Mouse (Mus musculus) midbrain, embryonic 12.5 days (tissue): Measurements from ENCODE around the gene Mcm2. TPM values are rescaled to one million over a fixed set of nuclear protein-coding genes. Genes with fewer than 3 reads are reported as not detected.
A peak's percentile ranks its signal among the peaks of the same experiment; 100 is the strongest.

Source experiments
- ATAC-seq: fragments of 200-750 bp; cut with Nextera tagmentation; 2 replicates; pipeline ENCODE4 v1.8.0; 2017; ENCODE audit warnings: low read depth, moderate TSS enrichment, moderate library complexity; ENCODE audit not compliant: low FRiP score
- H3K27ac ChIP-seq: fragments of 300-500 bp; sonication (generic); replicated peaks from 2 replicates; pipeline ENCODE4 v1.5.1; 2016; ENCODE audit warnings: mild to moderate bottlenecking
- H3K27me3 ChIP-seq: fragments of 300-500 bp; sonication (generic); 2 replicates; pipeline ENCODE4 v1.6.1; 2016; ENCODE audit warnings: mild to moderate bottlenecking
- H3K36me3 ChIP-seq: fragments of 300-500 bp; sonication (generic); 2 replicates; pipeline ENCODE4 v1.6.1; 2016
- H3K4me1 ChIP-seq: fragments of 300-500 bp; sonication (generic); 2 replicates; pipeline ENCODE4 v1.6.1; 2016
- H3K4me2 ChIP-seq: fragments of 300-500 bp; sonication (generic); replicated peaks from 2 replicates; pipeline ENCODE4 v1.6.1; 2016; ENCODE audit warnings: mild to moderate bottlenecking, moderate library complexity
- H3K4me3 ChIP-seq: fragments of 300-500 bp; sonication (generic); 2 replicates; pipeline ENCODE4 v1.5.1; 2016; ENCODE audit warnings: mild to moderate bottlenecking
- H3K9ac ChIP-seq: fragments of 300-500 bp; sonication (generic); replicated peaks from 2 replicates; pipeline ENCODE4 v1.6.1; 2016; ENCODE audit warnings: mild to moderate bottlenecking, moderate library complexity
- H3K9me3 ChIP-seq: fragments of 300-500 bp; sonication (generic); 2 replicates; pipeline ENCODE4 v1.6.1; 2016; ENCODE audit warnings: mild to moderate bottlenecking
- WGBS: fragments of 180-500 bp; shearing (Covaris S2); methylation state at CpG from one replicate; pipeline ENCODE4 v1.1.7; 2016; 5-methylcytosine and 5-hydroxymethylcytosine counted together
- polyA plus RNA-seq: library from polyadenylated mRNA; unstranded; fragments of >200 nt; fragmentation: Nextera tagmentation; extraction: Ambion mirVana; gene quantifications from 2 replicates; pipeline ENCODE4 v1.2.1, GENCODE M21; 2016

Mcm2 gene
- polyA plus RNA-seq, 1 experiment from 2014 or later: 157 TPM

DNA sequence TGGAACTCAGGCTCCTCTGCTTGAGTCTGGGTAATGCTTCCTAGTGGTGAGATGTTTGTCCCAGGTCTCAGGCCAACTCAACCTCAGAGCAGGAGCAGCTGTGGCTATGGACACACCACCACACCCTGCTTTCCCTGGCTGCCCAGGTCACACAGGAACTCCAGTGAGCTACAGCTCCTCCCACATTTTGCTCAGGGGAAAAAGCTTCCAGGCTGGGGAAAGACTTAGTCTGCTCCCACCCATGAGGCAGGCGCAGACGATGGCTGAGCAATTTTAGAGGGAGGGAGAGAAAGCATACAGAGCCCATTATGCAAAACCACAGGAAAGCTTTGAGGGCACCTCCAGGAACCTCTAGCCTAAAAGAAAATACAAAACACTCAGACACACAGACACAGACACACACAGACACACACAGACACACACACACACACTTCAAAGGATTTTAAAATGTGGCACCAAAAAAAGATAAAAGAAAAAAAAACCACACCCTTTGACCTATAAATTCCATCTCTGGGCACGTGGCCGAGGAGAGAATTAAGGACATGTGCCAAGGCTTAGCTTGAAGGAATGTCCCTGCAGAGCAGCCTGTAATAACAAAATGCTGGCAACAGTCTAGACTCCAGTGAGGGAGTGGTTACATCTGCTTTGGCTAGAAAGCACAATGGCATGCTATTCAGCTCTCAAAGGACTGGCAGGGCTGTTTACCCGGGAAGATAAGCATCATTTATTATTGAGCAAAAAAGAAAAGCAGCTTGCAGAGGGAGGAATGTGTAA, 26.1 kb upstream of the Mcm2 start:
- 2% methylated on average over 5 of the region's 5 CpGs for WGBS
- Histone ChIP-seq H3K36me3 (no peaks in the 10 kb centered on the region), H3K9ac (peak overlapping the region; percentile 11; the same call in 1 of the 2 replicates), H3K27me3 (peaks cover 5% of the 10 kb centered on the region; the same call in 1 of the 2 replicates), H3K4me3 (no peak overlapping the region), H3K27ac (peak overlapping the region; percentile 91), H3K4me1 (peaks cover 50% of the 10 kb centered on the region), H3K4me2 (peak overlapping the region; percentile 6; the same call in 1 of the 2 replicates), H3K9me3 (no peaks in the 10 kb centered on the region)
- 0 out of 2 replicates have a peak, but pooled peaks have one; percentile 11 for ATAC-seq

DNA sequence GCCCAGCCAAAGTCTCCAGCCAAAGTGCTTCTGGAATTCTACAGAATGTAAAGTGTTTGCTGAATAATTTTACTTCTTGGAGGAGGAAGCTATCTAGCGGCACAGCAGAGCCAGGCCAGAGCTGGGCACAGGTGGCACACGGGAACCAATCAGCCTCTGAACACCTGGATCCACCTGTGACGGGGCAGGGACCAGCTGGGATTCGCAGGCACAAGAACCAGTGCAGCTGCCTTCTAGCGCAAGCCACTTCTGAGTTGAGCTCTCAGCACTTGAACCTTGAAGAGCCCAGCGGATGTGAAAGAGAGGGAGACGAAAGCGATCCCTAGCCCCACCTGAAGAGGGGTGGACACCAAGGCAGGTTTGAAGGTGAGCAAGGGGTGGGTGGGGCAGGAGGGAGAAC, 20.2 kb upstream of the Mcm2 start:
- Histone ChIP-seq H3K27me3 (peaks cover 4% of the 10 kb centered on the region; the same call in 1 of the 2 replicates), H3K4me2 (no peak overlapping the region), H3K4me3 (no peak overlapping the region), H3K36me3 (no peaks in the 10 kb centered on the region), H3K9ac (no peak overlapping the region), H3K4me1 (peaks cover 2% of the 10 kb centered on the region; the same call in 1 of the 2 replicates), H3K9me3 (no peaks in the 10 kb centered on the region; the same call in 1 of the 2 replicates), H3K27ac (no peak overlapping the region)
- no peak for ATAC-seq
- 78% methylated on average over 8 of the region's 8 CpGs for WGBS

DNA sequence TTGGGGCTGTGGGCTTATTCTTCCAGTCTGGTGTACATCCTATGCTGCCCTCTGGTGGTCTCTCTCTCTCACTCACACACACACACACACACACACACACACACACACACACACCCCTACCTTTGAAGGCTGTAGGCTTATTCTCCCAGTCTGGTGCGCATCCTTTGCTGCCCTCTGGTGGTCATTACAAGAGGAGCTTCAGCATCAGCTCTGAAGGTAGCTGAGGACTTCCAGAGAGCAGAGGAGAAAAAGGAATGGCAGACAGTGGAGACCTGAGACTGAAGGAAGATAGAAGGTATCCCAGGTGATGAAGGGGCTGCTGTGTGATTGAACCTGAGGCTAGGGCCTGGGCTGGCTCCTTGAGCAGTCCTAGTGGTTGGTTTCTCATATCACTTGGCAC, 17.6 kb upstream of the Mcm2 start:
- no peaks in the 10 kb centered on the region; the same call in 1 of the 2 replicates for H3K9me3 ChIP-seq
- no peak overlapping the region for H3K4me3 ChIP-seq
- H3K4me2 ChIP-seq: no peak overlapping the region
- H3K27ac ChIP-seq: no peak overlapping the region
- H3K36me3 ChIP-seq: peaks cover 6% of the 10 kb centered on the region; the same call in 1 of the 2 replicates
- peaks cover 4% of the 10 kb centered on the region; the same call in 1 of the 2 replicates for H3K27me3 ChIP-seq
- 63% methylated on average over 1 of the region's 1 CpGs for WGBS
- no peak overlapping the region for H3K9ac ChIP-seq
- H3K4me1 ChIP-seq: no peaks in the 10 kb centered on the region
- no peak for ATAC-seq

DNA sequence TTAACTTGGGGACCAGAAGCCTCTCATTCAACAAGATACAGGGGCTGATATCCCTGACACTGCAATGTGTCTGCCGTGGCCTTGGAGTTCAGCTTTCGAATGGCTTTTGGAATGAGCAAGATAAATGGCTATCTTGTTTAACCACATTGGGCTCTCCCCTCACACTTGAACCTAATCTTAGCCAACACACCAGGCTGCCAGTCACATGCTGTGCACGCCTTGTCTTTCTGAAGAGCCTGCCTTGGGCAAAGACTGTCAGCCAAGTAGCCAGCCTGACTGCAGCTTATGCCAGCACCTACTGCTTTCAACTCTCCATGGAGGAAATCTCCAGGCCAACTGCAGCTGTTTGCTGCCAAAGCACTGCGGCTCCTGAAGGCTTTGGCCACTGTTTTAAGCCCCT, 16.9 kb upstream of the Mcm2 start:
- ATAC-seq: no peak
- Histone ChIP-seq H3K9ac (no peak overlapping the region), H3K4me1 (no peaks in the 10 kb centered on the region), H3K4me2 (no peak overlapping the region), H3K36me3 (peaks cover 8% of the 10 kb centered on the region; the same call in 1 of the 2 replicates), H3K27me3 (peaks cover 4% of the 10 kb centered on the region; the same call in 1 of the 2 replicates), H3K9me3 (no peaks in the 10 kb centered on the region; the same call in 1 of the 2 replicates), H3K4me3 (no peak overlapping the region), H3K27ac (no peak overlapping the region)
- 88% methylated on average over 4 of the region's 4 CpGs for WGBS

DNA sequence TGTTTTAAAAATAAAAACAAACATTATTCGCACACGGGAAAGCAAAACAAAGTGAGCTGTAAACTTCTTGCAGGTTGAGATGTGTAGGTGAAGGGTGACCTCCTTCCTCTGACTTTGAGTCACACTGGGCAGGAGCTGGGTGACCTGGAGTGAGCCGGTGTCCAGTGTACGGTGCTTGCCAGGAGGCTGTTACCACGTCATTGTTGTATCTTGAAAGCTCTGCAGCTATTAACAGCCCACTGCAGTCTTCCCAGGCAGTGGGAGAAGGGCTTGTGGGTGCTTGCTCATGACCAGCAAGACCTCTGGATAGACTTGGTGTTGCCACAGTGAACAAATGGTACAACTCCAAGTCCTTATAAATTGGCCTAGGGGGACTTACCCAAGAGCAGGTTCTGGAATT, 16.2 kb upstream of the Mcm2 start:
- H3K27me3 ChIP-seq: peaks cover 4% of the 10 kb centered on the region; the same call in 1 of the 2 replicates
- H3K4me3 ChIP-seq: no peak overlapping the region
- ATAC-seq: no peak
- H3K9ac ChIP-seq: no peak overlapping the region
- H3K36me3 ChIP-seq: peaks cover 15% of the 10 kb centered on the region; the same call in 1 of the 2 replicates
- no peaks in the 10 kb centered on the region; the same call in 1 of the 2 replicates for H3K9me3 ChIP-seq
- WGBS: 79% methylated on average over 5 of the region's 5 CpGs
- no peak overlapping the region for H3K27ac ChIP-seq
- no peak overlapping the region for H3K4me2 ChIP-seq
- no peaks in the 10 kb centered on the region for H3K4me1 ChIP-seq

DNA sequence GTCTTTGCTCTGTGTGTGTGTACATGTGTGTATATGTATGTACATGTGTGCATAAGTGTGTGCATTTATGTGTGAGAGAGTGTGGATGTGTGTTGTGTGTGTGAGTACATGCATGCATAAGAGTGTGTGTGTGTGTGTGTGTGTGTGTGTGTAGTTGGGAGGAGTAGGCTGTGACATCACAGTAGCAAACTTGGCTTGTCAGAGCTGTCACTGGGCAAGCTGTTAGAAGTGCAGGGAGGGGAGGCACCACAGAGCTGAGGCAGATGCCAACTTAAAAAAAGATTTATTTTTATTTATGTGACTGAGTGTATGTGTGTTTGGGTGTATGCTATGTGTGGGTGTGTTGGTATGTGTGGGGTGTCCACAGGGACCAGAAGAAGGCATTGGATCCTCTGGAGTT, 14.9 kb upstream of the Mcm2 start:
- H3K27ac ChIP-seq: no peak overlapping the region
- no peak overlapping the region for H3K4me3 ChIP-seq
- no peaks in the 10 kb centered on the region for H3K4me1 ChIP-seq
- no peak for ATAC-seq
- no peaks in the 10 kb centered on the region for H3K27me3 ChIP-seq
- H3K9me3 ChIP-seq: no peaks in the 10 kb centered on the region; the same call in 1 of the 2 replicates
- H3K9ac ChIP-seq: no peak overlapping the region
- no peak overlapping the region for H3K4me2 ChIP-seq
- peaks cover 21% of the 10 kb centered on the region; the same call in 1 of the 2 replicates for H3K36me3 ChIP-seq

DNA sequence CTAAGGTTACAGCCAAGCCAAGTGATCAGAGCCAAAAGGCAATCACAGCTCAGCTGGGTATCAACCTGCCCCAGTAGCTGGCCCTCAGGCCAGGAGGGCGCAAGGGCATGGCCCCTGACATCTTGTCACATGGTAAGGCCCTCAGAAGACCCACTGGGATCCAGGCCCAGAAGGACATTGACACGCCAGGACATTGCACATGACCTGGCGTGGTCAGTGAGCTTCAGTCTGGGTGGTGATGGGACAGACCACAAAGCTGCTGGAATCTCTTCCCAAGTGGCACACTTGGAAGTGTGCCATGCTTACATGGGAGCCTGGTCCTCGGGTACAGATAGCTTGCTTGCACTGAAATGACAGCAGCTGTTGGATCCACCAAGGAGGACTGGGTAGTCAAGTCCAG, 14.4 kb upstream of the Mcm2 start:
- H3K4me2 ChIP-seq: no peak overlapping the region
- H3K4me1 ChIP-seq: no peaks in the 10 kb centered on the region
- no peak for ATAC-seq
- no peaks in the 10 kb centered on the region; the same call in 1 of the 2 replicates for H3K9me3 ChIP-seq
- no peaks in the 10 kb centered on the region for H3K27me3 ChIP-seq
- H3K4me3 ChIP-seq: no peak overlapping the region
- no peak overlapping the region for H3K9ac ChIP-seq
- peaks cover 21% of the 10 kb centered on the region; the same call in 1 of the 2 replicates for H3K36me3 ChIP-seq
- H3K27ac ChIP-seq: no peak overlapping the region
- WGBS: 86% methylated on average over 4 of the region's 4 CpGs

DNA sequence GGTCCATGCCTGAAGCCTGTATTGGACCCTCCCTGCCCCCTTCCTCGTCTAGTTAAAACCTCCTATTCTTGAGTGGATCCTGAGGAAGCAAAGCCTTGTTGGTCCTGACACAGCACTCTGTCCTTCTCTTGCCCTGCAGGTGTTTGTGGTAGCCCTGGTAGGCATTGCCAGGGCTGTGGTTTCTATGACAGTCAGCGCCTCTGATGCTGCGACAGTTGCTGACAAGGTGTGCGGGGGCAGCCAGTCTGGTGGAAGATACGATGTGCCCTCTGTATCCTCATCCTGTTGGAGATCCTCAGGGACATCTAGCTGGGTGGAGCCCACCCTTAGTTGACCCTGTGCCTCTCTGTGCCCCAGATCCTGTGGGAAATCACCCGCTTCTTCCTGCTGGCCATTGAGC, 10.6 kb upstream of the Mcm2 start:
- Histone ChIP-seq H3K4me2 (no peak overlapping the region), H3K4me1 (peaks cover 4% of the 10 kb centered on the region), H3K27me3 (no peaks in the 10 kb centered on the region), H3K36me3 (peaks cover 21% of the 10 kb centered on the region; the same call in 1 of the 2 replicates), H3K4me3 (no peak overlapping the region), H3K9me3 (no peaks in the 10 kb centered on the region), H3K9ac (no peak overlapping the region), H3K27ac (no peak overlapping the region)
- ATAC-seq: no peak
- WGBS: 90% methylated on average over 6 of the region's 6 CpGs

DNA sequence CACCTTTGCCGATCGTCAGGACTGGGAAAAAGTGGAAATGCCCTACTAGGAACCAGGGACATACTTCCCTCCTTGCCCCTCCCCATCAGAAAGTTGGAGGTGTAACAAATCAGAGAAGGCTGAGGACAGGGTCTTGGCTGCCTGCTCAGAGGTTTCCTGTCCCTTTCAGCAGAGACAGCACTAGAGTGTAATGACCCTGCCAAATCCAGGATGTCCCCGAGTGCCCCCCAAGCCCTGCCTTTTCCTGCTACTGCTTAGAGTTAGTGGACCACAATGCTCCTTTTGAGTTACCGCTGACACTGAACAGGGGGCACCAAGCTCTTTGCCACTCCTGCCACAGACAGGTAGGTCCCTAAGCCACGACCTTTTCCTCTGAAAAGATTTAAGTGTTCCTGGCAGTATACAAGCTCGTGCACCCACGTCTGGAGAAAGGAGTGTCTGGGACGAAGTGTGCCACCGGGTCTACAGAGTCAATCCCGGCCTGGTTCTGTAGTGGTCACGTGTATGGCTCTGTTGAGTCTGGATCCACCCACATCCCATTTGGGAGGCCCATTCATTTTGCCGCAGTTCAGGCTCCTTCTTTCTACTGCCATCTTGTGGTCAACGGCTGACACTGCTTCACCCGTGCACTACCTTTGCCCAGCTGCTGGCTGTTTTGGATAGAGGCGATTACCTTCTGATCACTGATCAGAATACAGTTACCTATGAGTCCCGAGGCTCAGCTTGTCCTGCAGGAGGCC, 8.0 kb upstream of the Mcm2 start:
- no peak overlapping the region for H3K9ac ChIP-seq
- ATAC-seq: no peak

DNA sequence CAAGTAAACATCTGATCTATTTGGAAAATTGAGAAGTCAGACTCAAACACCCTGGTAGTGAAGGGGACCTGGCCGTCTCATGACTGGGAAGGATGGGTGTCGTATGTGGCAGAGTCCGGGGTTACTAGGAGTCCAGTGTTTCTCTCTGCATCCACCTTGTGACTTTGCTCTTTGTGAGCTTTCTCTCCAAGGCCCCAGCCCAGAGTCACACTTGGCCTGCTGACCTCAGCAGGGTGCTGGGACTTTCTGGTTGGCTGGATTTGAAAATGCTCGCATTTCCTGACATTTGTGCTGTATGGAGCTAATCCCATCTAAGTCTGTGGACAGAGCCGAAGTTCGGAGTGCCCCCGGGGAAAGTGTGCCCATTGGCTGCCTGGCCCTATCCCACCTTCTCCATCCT, 6.5 kb upstream of the Mcm2 start:
- Histone ChIP-seq H3K9me3 (no peaks in the 10 kb centered on the region), H3K27me3 (0 out of 2 replicates have a peak, but pooled peaks cover 3% of the 10 kb centered on the region), H3K4me1 (peaks cover 28% of the 10 kb centered on the region), H3K4me2 (no peak overlapping the region), H3K36me3 (peaks cover 8% of the 10 kb centered on the region; the same call in 1 of the 2 replicates), H3K9ac (no peak overlapping the region), H3K4me3 (no peak overlapping the region), H3K27ac (no peak overlapping the region)
- no peak for ATAC-seq
- WGBS: 64% methylated on average over 7 of the region's 7 CpGs

More for the DNA sequence above, 8.0 kb upstream of the Mcm2 start:
- Histone ChIP-seq H3K9me3 (no peaks in the 10 kb centered on the region), H3K4me1 (peaks cover 21% of the 10 kb centered on the region), H3K4me3 (no peak overlapping the region), H3K27me3 (0 out of 2 replicates have a peak, but pooled peaks cover 3% of the 10 kb centered on the region), H3K36me3 (peaks cover 17% of the 10 kb centered on the region; the same call in 1 of the 2 replicates), H3K27ac (no peak overlapping the region), H3K4me2 (0 out of 2 replicates have a peak overlapping the region, but pooled peaks have one; percentile 14)
- 22% methylated on average over 16 of the region's 16 CpGs for WGBS

DNA sequence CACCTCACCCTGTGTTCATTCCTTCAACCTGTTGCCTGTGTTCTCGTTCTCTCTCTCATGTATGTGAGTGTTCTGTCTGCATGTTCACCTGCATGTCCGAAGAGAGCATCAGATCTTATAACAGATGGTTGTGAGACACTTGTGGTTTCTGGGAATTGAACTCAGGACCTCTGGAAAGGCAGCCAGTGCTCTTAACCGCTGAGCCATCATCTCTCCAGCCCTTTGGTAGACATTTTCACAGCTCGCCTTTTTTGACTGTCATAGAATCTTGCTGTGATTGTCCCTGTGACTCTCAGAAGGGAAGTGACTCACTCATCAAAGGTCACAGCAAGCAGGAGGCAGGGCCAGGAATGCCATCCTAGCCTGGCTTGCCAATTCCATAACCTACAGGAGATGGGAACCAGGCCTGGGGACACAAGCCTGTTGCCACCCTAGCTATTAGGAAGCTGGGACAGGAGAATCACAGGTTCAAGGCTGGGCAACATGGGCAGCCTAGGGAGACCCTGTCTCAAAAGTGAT, 5.9 kb upstream of the Mcm2 start:
- Histone ChIP-seq H3K4me3 (no peak overlapping the region), H3K4me1 (peaks cover 28% of the 10 kb centered on the region), H3K9ac (no peak overlapping the region), H3K4me2 (no peak overlapping the region), H3K27ac (no peak overlapping the region), H3K27me3 (0 out of 2 replicates have a peak, but pooled peaks cover 3% of the 10 kb centered on the region), H3K9me3 (no peaks in the 10 kb centered on the region), H3K36me3 (peaks cover 3% of the 10 kb centered on the region; the same call in 1 of the 2 replicates)
- ATAC-seq: no peak
- WGBS: 89% methylated on average over 4 of the region's 4 CpGs
